Mouse (Mus musculus): Measurements from ENCODE around the gene Carns1. TPM values are rescaled to one million over a fixed set of nuclear protein-coding genes. Genes with fewer than 3 reads are reported as not detected.

The Carns1 gene
- 10 to 100 TPM; 11.8 to 20.0 TPM for polyA plus RNA-seq (2017; shearing (Covaris generic))

GRCm38 (mm10) chr19:4175368-4175947 lies at the start of gene Carns1:
Gene Carns1, minus strand, starts transcription at chr19:4175479.

GRCm38 (mm10) chr19:4214071-4214770 lies 38.9 kb upstream of the Carns1 start, which contains the start of the genes Clcf1 and AC109138.7:
Gene Clcf1, plus strand, starts transcription at chr19:4214238.
Gene AC109138.7, plus strand, starts transcription at chr19:4214357.

DNA sequence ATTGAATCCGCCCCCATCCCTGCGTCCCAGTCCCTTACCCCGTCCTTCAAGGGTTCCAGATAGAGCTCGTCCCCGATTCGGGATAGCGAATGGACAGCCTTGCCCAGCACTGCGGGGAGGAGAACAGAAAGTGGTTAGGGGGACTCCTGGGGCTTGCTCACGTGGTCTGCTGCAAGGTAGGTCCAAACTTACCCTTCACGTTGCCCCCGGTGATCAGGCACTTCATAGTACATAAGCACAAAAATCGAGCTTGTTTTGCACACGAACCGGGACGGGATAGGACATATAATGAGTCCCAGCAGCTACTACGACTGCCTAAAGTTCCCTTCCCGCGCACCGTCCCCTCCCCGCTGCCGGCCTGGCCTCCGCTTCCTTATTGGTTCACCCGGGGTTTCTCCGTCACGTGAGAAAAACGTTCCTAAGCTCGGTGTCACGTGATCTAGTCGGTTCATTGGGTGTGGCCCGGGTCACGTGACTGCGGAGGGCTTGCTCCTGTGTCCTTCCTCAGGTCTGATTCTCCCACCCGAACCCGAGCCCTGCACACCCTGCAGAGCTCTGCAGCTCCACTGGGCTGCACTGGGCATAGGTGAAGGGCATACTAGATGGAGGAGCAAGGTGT lies 26.1 kb upstream of the Carns1 start, which contains the start of gene Rad9a:
TSS of gene Rad9a (minus strand) at position 372 of the 619 bp plus-strand sequence.

GRCm38 (mm10) chr19:4191528-4192250 lies 16.4 kb upstream of the Carns1 start, which contains the start of gene Ppp1ca:
Gene Ppp1ca, plus strand, starts transcription at chr19:4192065.

DNA sequence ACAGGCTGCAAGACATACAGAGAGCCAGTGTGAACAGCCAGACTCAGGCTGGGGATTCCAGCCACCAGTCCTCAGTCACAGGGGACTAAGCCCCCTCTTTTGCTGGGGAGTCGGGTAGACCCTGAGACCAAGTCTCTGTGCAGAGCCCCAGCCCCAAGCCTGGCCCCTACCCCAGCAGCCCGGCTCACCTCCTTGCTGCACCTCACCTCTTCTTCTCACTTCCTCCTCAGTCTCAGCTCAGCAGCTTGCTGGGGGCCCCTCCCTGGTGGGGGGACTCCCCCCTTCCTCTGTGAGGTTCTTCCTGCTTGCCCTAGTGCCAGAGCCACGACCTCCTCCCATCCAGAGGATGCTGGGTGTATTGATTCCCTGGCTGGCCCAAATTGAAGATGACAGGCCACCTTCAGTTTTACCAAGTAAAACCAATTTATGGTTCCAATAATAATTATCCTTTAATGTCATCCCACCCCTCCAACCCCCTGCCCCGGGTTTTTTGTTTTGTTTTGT lies 15.6 kb upstream of the Carns1 start, which contains the start of gene Tbc1d10c:
TSS of gene Tbc1d10c (minus strand) at position 454 of the 504 bp plus-strand sequence.

DNA sequence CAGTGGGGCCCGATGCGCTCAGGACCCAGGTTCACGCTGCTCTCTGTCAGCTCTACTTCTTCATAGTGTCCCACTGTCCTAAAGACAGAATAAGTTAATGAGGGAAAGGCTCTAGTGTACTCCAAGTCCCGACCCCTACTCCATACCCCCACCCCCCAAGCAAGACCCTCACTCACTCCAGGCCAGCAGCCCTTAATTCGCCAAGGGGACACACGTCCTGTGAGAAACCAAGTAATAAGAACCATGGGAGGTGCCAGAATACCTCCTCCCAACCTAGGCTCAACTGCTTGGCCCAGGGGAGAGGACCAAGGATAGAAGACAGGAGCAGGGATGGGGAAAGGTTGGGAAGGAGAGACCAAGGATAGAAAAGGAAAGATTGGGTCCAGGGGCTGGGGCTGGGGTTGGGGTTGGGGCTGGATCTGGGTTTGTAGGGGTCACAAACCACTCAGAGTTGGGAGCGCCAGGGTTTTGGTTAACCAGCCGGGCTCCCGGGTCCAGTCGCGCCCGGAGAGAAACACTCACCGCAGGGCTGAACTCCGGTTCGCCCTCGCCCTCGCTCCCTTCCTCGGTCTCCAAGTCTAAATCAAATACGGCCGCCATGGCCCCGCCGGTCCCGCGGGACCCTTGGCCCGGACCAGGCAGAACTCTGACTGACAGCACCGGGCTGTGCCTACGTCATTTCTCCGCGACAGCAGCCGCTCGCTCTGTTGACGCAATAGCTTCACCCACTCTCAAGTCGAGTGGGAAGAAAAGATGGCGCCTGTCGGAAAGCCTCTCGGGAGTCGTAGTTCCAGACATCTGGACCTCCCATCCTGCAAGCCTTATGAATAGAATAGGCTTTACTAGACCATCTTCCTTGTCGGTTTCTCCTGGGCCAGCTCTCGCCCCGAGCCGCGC lies 12.4 kb downstream of the Carns1 start, which contains the start of gene Rps6kb2:
TSS of gene Rps6kb2 (minus strand) at position 709 of the 897 bp plus-strand sequence.

DNA sequence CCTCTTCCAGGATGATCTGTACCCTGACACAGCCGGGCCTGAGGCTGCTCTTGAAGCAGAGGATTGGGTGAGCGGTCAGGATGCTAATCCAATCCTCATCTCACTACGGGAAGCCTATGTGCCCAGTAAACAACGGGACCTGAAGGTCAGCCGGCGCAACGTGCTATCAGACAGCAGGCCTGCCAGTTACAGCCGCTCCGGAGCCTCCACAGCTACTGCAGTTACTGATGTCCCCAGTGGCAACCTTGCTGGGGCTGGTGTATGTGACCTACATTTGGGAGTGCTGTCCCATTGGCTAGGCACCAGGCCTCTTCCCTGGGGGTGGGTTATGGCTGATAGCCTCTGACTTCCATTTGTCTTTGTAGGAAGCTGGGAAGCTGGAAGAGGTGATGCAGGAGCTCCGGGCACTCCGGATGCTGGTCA lies 22.0 kb downstream of the Carns1 start, which contains the start of gene Ptprcap:
TSS of gene Ptprcap (plus strand) at position 373 of the 423 bp plus-strand sequence.

GRCm38 (mm10) chr19:4148491-4148806 lies 26.8 kb downstream of the Carns1 start, which contains the start of gene Coro1b:
Gene Coro1b, plus strand, starts transcription at chr19:4148619.

DNA sequence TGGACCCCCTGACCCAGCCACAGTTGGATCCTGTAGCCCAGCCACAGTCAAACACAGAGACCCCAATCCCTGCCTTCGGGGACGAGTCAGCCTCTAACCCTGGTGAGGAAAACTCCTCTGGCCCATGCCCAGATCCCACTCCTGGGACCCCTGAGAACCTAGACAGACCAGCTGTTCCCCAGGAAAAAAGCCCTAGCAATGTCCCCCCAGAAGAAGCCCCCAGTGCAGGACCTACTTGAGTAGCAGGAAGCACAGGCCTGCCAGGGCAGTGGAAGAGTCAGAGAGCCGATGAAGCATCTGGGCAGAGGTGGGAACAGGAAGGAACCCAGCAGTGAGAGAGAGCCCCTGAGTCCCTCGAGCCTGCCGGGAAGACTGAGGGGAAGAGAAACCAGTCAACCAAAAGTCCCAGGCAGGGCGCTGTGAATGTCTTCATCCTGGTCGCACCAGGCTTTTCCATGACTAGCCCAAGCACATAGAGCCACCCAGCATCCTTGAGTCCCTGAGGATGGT lies 31.5 kb downstream of the Carns1 start, which contains the start of gene Cabp4:
TSS of gene Cabp4 (minus strand) at position 275 of the 510 bp plus-strand sequence.

DNA sequence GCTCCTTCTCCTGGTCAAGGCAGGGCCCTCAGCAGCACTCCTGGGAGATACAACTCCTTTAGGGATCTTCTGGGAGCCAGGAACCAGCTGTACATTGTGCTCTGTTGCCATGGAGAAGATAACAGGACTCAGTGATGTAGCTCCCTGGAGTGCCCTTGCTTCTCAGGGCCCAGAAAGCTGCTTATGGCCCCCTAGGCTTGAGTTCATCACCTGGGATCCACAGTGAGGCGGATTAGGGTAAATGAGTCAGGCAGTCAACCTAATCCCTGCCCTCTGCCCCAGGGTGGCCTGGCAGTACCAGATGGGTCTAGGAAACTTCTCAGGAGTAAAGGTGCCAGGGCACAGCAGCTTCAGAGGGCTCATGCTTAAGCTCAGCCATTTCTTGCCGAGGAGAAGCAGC lies 35.8 kb downstream of the Carns1 start, which contains the start of gene Gpr152:
TSS of gene Gpr152 (plus strand) at position 342 of the 400 bp plus-strand sequence.

GRCm38 (mm10) chr19:4125741-4126696 lies 49.3 kb downstream of the Carns1 start, which contains the start of gene Aip:
Gene Aip, minus strand, starts transcription at chr19:4125858.

Other genes starting within 250 kb of the Carns1 start
- gene Aldh3b1, start 245.7 kb downstream of the Carns1 start, polyA plus RNA-seq (2017; shearing (Covaris generic)), result 1 to 10 TPM in 1 of 2 experiments, under 1 TPM in 1; 0.63 to 1.3 TPM
- 10 to 100 TPM; 24.4 to 40.8 TPM for gene Unc93b1, start 240.3 kb downstream of the Carns1 start, polyA plus RNA-seq (2017; shearing (Covaris generic))
- under 1 TPM in 1 of 2 experiments, not detected in 1; 0.20 TPM for gene Aldh3b3, start 216.8 kb downstream of the Carns1 start, polyA plus RNA-seq (2017; shearing (Covaris generic))
- not detected for gene Aldh3b2, start 203.2 kb downstream of the Carns1 start, polyA plus RNA-seq (2017; shearing (Covaris generic))
- gene Acy3, start 188.9 kb downstream of the Carns1 start, polyA plus RNA-seq (2017; shearing (Covaris generic)), result under 1 TPM in 1 of 2 experiments, not detected in 1; 0.66 TPM
- under 1 TPM in 1 of 2 experiments, not detected in 1; 0.12 TPM for gene Tbx10, start 182.7 kb downstream of the Carns1 start, polyA plus RNA-seq (2017; shearing (Covaris generic))
- gene Nudt8, start 174.9 kb downstream of the Carns1 start, polyA plus RNA-seq (2017; shearing (Covaris generic)), result 10 to 100 TPM; 11.5 to 24.3 TPM
- gene Gm49405, start 174.9 kb downstream of the Carns1 start, polyA plus RNA-seq (2017; shearing (Covaris generic)), result 1 to 10 TPM in 1 of 2 experiments, under 1 TPM in 1; 0.42 to 2.4 TPM
- 1 to 10 TPM in 1 of 2 experiments, under 1 TPM in 1; 0.52 to 4.1 TPM for gene Doc2g, start 172.2 kb downstream of the Carns1 start, polyA plus RNA-seq (2017; shearing (Covaris generic))
- gene Ndufv1, start 162.7 kb downstream of the Carns1 start, polyA plus RNA-seq (2017; shearing (Covaris generic)), result 100 to 1,000 TPM; 134 to 170 TPM
- gene Gstp1, start 137.5 kb downstream of the Carns1 start, polyA plus RNA-seq (2017; shearing (Covaris generic)), result 100 to 1,000 TPM; 602 to 648 TPM
- 10 to 100 TPM in 1 of 2 experiments, 1 to 10 TPM in 1; 2.0 to 12.8 TPM for gene Gstp2, start 129.5 kb downstream of the Carns1 start, polyA plus RNA-seq (2017; shearing (Covaris generic))
- gene Gstp3, start 115.9 kb downstream of the Carns1 start, polyA plus RNA-seq (2017; shearing (Covaris generic)), result 100 to 1,000 TPM; 132 to 137 TPM
- gene Cabp2, start 93.9 kb downstream of the Carns1 start, polyA plus RNA-seq (2017; shearing (Covaris generic)), result not detected
- 100 to 1,000 TPM; 721 to 747 TPM for gene Cdk2ap2, start 78.3 kb downstream of the Carns1 start, polyA plus RNA-seq (2017; shearing (Covaris generic))
- 100 to 1,000 TPM; 256 to 279 TPM for gene Pitpnm1, start 75.5 kb downstream of the Carns1 start, polyA plus RNA-seq (2017; shearing (Covaris generic))
- gene Aip, start 49.6 kb downstream of the Carns1 start, polyA plus RNA-seq (2017; shearing (Covaris generic)), result 100 to 1,000 TPM; 195 to 206 TPM
- gene Gpr152, start 35.7 kb downstream of the Carns1 start, polyA plus RNA-seq (2017; shearing (Covaris generic)), result not detected
- gene Cabp4, start 31.4 kb downstream of the Carns1 start, polyA plus RNA-seq (2017; shearing (Covaris generic)), result under 1 TPM; 0.16 to 0.52 TPM
- 100 to 1,000 TPM; 293 to 521 TPM for gene Coro1b, start 26.9 kb downstream of the Carns1 start, polyA plus RNA-seq (2017; shearing (Covaris generic))
- 1,000 to 10,000 TPM; 1,707 to 1,870 TPM for gene Ptprcap, start 21.9 kb downstream of the Carns1 start, polyA plus RNA-seq (2017; shearing (Covaris generic))
- 10 to 100 TPM; 43.4 to 45.2 TPM for gene Rps6kb2, start 12.1 kb downstream of the Carns1 start, polyA plus RNA-seq (2017; shearing (Covaris generic))
- 100 to 1,000 TPM; 624 to 764 TPM for gene Tbc1d10c, start 15.8 kb upstream of the Carns1 start, polyA plus RNA-seq (2017; shearing (Covaris generic))
- 1,000 to 10,000 TPM; 1,254 to 1,335 TPM for gene Ppp1ca, start 16.6 kb upstream of the Carns1 start, polyA plus RNA-seq (2017; shearing (Covaris generic))
- gene Rad9a, start 26.2 kb upstream of the Carns1 start, polyA plus RNA-seq (2017; shearing (Covaris generic)), result 10 to 100 TPM; 43.8 to 69.5 TPM
- gene Clcf1, start 38.8 kb upstream of the Carns1 start, polyA plus RNA-seq (2017; shearing (Covaris generic)), result 10 to 100 TPM; 20.4 to 31.3 TPM
- not detected for gene AC109138.7, start 38.9 kb upstream of the Carns1 start, polyA plus RNA-seq (2017; shearing (Covaris generic))
- 100 to 1,000 TPM; 124 to 142 TPM for gene Pold4, start 56.4 kb upstream of the Carns1 start, polyA plus RNA-seq (2017; shearing (Covaris generic))
- gene Ssh3, start 93.7 kb upstream of the Carns1 start, polyA plus RNA-seq (2017; shearing (Covaris generic)), result 1 to 10 TPM in 1 of 2 experiments, under 1 TPM in 1; 0.61 to 1.4 TPM
- 1 to 10 TPM; 3.2 to 8.3 TPM for gene Ankrd13d, start 107.7 kb upstream of the Carns1 start, polyA plus RNA-seq (2017; shearing (Covaris generic))
- 100 to 1,000 TPM; 351 to 389 TPM for gene Grk2, start 130.7 kb upstream of the Carns1 start, polyA plus RNA-seq (2017; shearing (Covaris generic))
- gene Kdm2a, start 222.8 kb upstream of the Carns1 start, polyA plus RNA-seq (2017; shearing (Covaris generic)), result 10 to 100 TPM; 51.4 to 63.5 TPM